Mouse (Mus musculus) CH12.LX (cell line): ENCODE data around the gene Klhl11.

ENCODE experiments used
- CTCF ChIP-seq, 2 experiments: IDR thresholded peaks in 1 of 2; conservative IDR thresholded peaks in 1 of 2; 2 replicates each; pipeline ENCODE4 v1.5.1; 2011 to 2012; ENCODE audit warnings: low read depth in 2 of 2, low read length in 2 of 2, improper control_type of control experiment in 1 of 2, inconsistent platforms in 1 of 2, mild to moderate bottlenecking in 1 of 2, moderate library complexity in 1 of 2
- POLR2A ChIP-seq: IDR thresholded peaks from 2 replicates; pipeline ENCODE4 v1.6.1; 2011; ENCODE audit warnings: low read depth, mild to moderate bottlenecking, improper control_type of control experiment, low read length
- TCF12 ChIP-seq: IDR thresholded peaks from 2 replicates; pipeline ENCODE4 v1.6.1; 2014; ENCODE audit warnings: low read depth, mild to moderate bottlenecking, inconsistent platforms, low read length, improper control_type of control experiment

DNA sequence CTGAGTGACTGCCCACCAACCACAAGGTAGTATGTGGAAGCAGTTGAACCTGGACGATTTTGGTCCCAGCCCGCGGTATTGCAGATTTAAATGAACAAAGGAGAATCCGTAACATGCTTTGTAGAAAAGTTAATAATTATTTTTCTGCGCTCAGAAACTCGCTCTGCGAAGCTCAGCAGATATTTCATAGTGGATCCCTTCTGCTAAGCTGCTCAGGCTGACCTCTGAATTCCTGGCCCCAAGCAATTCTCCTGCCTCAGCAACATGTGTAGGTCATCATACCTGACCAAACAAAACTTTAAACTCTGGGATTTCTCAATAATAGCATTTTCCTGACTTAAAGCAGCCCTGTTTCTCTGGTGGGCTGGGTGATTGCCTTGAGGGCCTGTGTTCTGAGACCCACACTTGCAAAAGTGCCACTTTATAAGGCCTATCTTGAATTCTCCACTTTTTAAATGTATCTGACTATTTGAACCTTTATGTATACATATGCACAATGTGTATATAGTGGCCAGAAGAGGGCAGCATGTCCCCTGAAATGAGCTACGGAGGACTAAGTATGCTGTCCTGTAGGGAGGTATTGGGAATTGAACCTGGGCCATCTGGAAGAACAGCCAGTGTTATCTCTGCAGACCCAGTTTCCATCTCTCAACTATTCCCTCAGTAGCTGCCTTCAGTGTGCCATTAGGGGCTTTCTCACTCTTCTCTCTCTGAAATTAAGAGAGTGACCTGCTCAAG is 13.4 kb upstream of the Klhl11 start:
- TF ChIP-seq POLR2A (no peak; the same call in 1 of the 2 replicates), CTCF (conservative IDR thresholded peaks at IDR 0.05 in 1 of 2, IDR thresholded peaks at IDR 0.05 in 1 of 2; ENCODE audit: low read depth in 2 of 2, low read length in 2 of 2) (peak; percentile 36 to 76; a peak in 3 of 4 replicates), TCF12 (no peak)
